Mouse (Mus musculus): ENCODE data around the gene Rec114. TPM values are rescaled to one million over a fixed set of nuclear protein-coding genes. Genes with fewer than 3 reads are reported as not detected.

Rec114 gene
- total and polyA plus RNA-seq, 3 experiments, result 111 to 135 TPM; not detected in 1

DNA sequence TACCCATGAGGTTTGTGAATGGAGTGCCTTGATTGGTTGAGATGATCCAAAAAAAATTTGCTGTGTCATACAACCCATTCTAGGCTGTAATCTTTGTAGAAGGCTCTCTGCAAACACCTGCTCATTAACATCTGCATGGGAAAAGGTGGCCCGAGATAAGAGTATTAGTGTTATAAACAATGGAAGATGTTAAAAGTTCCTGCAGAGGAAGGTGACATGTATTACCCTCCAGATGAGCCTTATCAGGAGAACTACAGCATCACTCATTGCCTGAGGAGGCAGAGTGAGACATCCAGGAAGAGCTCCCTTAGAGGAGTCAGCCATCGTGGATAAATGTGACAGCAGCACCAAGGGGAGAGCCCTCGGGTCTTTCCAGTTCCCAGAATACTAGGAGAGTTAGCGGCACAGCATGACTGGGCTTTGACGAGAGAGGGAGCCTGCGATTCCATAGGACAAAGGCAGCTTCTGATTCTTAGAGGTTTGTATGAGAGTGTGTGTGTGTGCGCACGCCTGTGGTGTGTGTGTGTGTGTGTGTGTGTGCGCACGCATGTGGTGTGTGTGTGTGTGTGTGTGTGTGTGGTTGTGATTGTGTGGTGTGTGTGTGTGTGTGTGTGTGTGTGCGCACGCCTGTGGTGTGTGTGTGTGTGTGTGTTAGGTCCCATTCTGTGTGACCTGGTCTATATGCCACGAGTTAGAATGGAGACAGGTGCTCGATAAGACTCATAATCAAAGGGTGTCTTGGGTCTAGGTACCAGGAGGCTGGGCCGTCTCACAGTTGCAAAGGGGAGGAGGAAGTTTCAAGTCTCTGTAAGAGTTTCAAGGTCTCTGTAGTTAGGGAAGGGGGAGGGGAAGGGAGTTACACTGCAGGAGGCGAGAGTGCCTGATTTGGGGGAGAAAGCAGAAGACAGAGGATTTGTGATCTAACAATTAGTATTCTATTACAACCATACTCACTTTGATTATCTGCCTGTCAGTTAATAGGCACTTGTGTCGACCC is 23.5 kb upstream of the Rec114 start:
- H3K4me1 ChIP-seq (ENCODE audit: control insufficient read depth in 1 of 2, insufficient read depth in 2 of 2, low read length in 2 of 2), result peaks cover 0 to 4% of the 10 kb centered on the region in 2 experiments; a peak in 2 of 4 replicates
- peaks cover 0 to 8% of the 10 kb centered on the region in 2 experiments; a peak in 3 of 4 replicates for H3K27me3 ChIP-seq (ENCODE audit: control insufficient read depth in 1 of 2, insufficient read depth in 2 of 2, low read length in 2 of 2)
- TF ChIP-seq TAL1 (IDR thresholded peaks at IDR 0.05; ENCODE audit: low read length) (peak; percentile 57), POLR2AphosphoS5 (IDR thresholded peaks at IDR 0.05; ENCODE audit: borderline replicate concordance, low read depth, low read length) (no peak), EP300 (IDR thresholded peaks at IDR 0.05; ENCODE audit: low read depth in 1 of 2, low read length in 2 of 2) (peak in 1 of 2 experiments; percentile 15; a peak in 1 of 4 replicates), SMC3 (IDR thresholded peaks at IDR 0.05; ENCODE audit: low read depth, low read length) (no peak), GATA1 (IDR thresholded peaks at IDR 0.05; ENCODE audit: low read depth, low read length) (peak; percentile 46)
- no peak overlapping the region for H3K27ac ChIP-seq (ENCODE audit: control insufficient read depth, low read depth, low read length)
- H3K9me3 ChIP-seq (replicated peaks; ENCODE audit: insufficient read depth, low read length), result no peaks in the 10 kb centered on the region
- H3K79me2 ChIP-seq (ENCODE audit: control insufficient read depth, insufficient read depth, low read length, poor library complexity), result no peaks in the 10 kb centered on the region
- DNase-seq (ENCODE audit: low read depth, low spot score), result peak; percentile 40
- no peak overlapping the region for H3K9ac ChIP-seq (ENCODE audit: control insufficient read depth, low read depth, low read length, poor library complexity, severe bottlenecking)
- no peaks in the 10 kb centered on the region for H3K36me3 ChIP-seq (ENCODE audit: control insufficient read depth in 1 of 2, insufficient read depth in 2 of 2, low read length in 2 of 2)
- H3K4me3 ChIP-seq (ENCODE audit: control insufficient read depth in 1 of 2, insufficient read depth in 1 of 2, low read depth in 2 of 2, low read length in 2 of 2), result no peak overlapping the region

DNA sequence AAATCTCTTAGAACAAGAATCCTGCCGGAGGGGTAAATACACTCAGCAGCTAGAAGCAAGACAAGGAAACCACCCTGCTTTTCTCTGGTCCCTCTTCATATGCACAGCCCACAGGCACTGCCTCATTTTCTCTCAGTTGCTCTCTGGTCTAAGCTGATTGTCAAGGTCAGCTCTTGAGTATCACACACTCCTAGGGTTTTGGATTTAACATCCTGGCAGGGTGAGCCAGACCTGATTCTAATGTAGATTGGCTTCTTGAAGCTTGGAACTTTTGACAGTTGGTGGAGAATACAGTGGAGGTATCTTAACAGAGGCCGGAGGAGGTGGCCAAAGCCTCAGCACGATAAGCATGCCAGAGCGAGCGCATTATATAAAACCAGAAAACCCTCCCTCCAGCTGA is 20.6 kb upstream of the Rec114 start:
- Histone ChIP-seq H3K9me3 (replicated peaks; ENCODE audit: insufficient read depth, low read length) (no peaks in the 10 kb centered on the region), H3K36me3 (ENCODE audit: control insufficient read depth in 1 of 2, insufficient read depth in 2 of 2, low read length in 2 of 2) (no peaks in the 10 kb centered on the region), H3K27me3 (ENCODE audit: control insufficient read depth in 1 of 2, insufficient read depth in 2 of 2, low read length in 2 of 2) (peaks cover 0 to 6% of the 10 kb centered on the region in 2 experiments), H3K4me1 (ENCODE audit: control insufficient read depth in 1 of 2, insufficient read depth in 2 of 2, low read length in 2 of 2) (peaks cover 0 to 4% of the 10 kb centered on the region in 2 experiments; a peak in 2 of 4 replicates), H3K4me3 (ENCODE audit: control insufficient read depth in 1 of 2, insufficient read depth in 1 of 2, low read depth in 2 of 2, low read length in 2 of 2) (no peak overlapping the region), H3K79me2 (ENCODE audit: control insufficient read depth, insufficient read depth, low read length, poor library complexity) (no peaks in the 10 kb centered on the region), H3K27ac (ENCODE audit: control insufficient read depth, low read depth, low read length) (no peak overlapping the region), H3K9ac (ENCODE audit: control insufficient read depth, low read depth, low read length, poor library complexity, severe bottlenecking) (no peak overlapping the region)
- DNase-seq (ENCODE audit: low read depth, low spot score), result no peak
- no peak for TF ChIP-seq JUND (IDR thresholded peaks at IDR 0.05; ENCODE audit: low read depth, low read length)
- no peak for TF ChIP-seq BHLHE40 (IDR thresholded peaks at IDR 0.05; ENCODE audit: borderline replicate concordance, low read depth, low read length)
- TF ChIP-seq GABPA (IDR thresholded peaks at IDR 0.05; ENCODE audit: low read depth, low read length), result no peak
- TF ChIP-seq ZNF384 (IDR thresholded peaks at IDR 0.05; ENCODE audit: low read depth, low read length), result no peak
- no peak for TF ChIP-seq CTCF (IDR thresholded peaks at IDR 0.05 in 2 of 3, conservative IDR thresholded peaks at IDR 0.05 in 1 of 3; ENCODE audit: control insufficient read depth in 1 of 3, insufficient read depth in 1 of 3, low read depth in 2 of 3, low read length in 3 of 3, poor library complexity in 1 of 3, severe bottlenecking in 1 of 3)
- TF ChIP-seq E2F4 (IDR thresholded peaks at IDR 0.05; ENCODE audit: borderline replicate concordance, low read depth, low read length), result no peak
- TF ChIP-seq POLR2AphosphoS5 (IDR thresholded peaks at IDR 0.05; ENCODE audit: borderline replicate concordance, low read depth, low read length), result no peak
- TF ChIP-seq ELF1 (IDR thresholded peaks at IDR 0.05; ENCODE audit: low read depth, low read length), result no peak
- no peak for TF ChIP-seq TBP (IDR thresholded peaks at IDR 0.05; ENCODE audit: low read depth, low read length)
- no peak for TF ChIP-seq MYC (IDR thresholded peaks at IDR 0.05; ENCODE audit: low read depth, low read length)
- TF ChIP-seq UBTF (IDR thresholded peaks at IDR 0.05; ENCODE audit: borderline replicate concordance, insufficient read depth, low read depth, low read length), result no peak
- no peak for TF ChIP-seq ETS1 (IDR thresholded peaks at IDR 0.05; ENCODE audit: low read depth, low read length)

Data from MEL (cell line).